Mouse (Mus musculus) gastrocnemius, adult 2 months (tissue): ENCODE measurements around the gene Slc35f4. TPM values are rescaled to one million over a fixed set of nuclear protein-coding genes. Genes with fewer than 3 reads are reported as not detected.

Experiments used
- DNase-seq: peaks from one replicate; pipeline ENCODE4 v3.0.0; 2022
- H3K27ac ChIP-seq: fragments of 200-600 bp; 2 replicates; pipeline ENCODE4 v1.8.1; 2022; ENCODE audit warnings: mild to moderate bottlenecking
- H3K4me3 ChIP-seq: fragments of 200-600 bp; 2 replicates; pipeline ENCODE4 v1.8.1; 2022; ENCODE audit warnings: mild to moderate bottlenecking, moderate library complexity
- CTCF ChIP-seq: fragments of 200-600 bp; IDR thresholded peaks from 2 replicates; pipeline ENCODE4 v1.8.1; 2022; ENCODE audit warnings: antibody characterized with exemption, mild to moderate bottlenecking, moderate library complexity
- intact Hi-C: fragments of 180-260 bp; cut with DNase I; formaldehyde crosslinking; loops from one replicate; pipeline ENCODE4 v1.15.1; 2025
- total RNA-seq, 2 experiments: library from RNA; stranded (reverse); gene quantifications; 2 replicates each; pipeline ENCODE4 v1.2.3; 2021

Slc35f4 gene
- total RNA-seq, 2 experiments from 2014 or later: not detected

- no peak for DNase-seq
- Histone ChIP-seq H3K4me3 (no peak overlapping the region), H3K27ac (no peak overlapping the region)
- TF ChIP-seq CTCF: no peak
- intact Hi-C loops: no loop called here
Measured at GRCm38 (mm10) chr14:49454283-49454914, 71.4 kb downstream of the Slc35f4 start.

GRCm38 (mm10) chr14:49453782-49454181, 72.1 kb downstream of the Slc35f4 start:
- no peak for TF ChIP-seq CTCF
- no peak for DNase-seq
- intact Hi-C loops: no loop called here
- no peak overlapping the region for H3K4me3 ChIP-seq
- no peak overlapping the region for H3K27ac ChIP-seq

GRCm38 (mm10) chr14:49447669-49448068, 78.2 kb downstream of the Slc35f4 start:
- DNase-seq: no peak
- TF ChIP-seq CTCF: no peak
- intact Hi-C loops: no loop called here
- H3K27ac ChIP-seq: no peak overlapping the region
- no peak overlapping the region for H3K4me3 ChIP-seq

GRCm38 (mm10) chr14:49446461-49446860, 79.4 kb downstream of the Slc35f4 start:
- intact Hi-C loops: no loop called here
- DNase-seq: no peak

GRCm38 (mm10) chr14:49436811-49437210, 89.0 kb downstream of the Slc35f4 start:
- DNase-seq: no peak
- intact Hi-C loops: no loop called here
- Histone ChIP-seq H3K27ac (no peak overlapping the region), H3K4me3 (no peak overlapping the region)
- TF ChIP-seq CTCF: no peak

More at GRCm38 (mm10) chr14:49446461-49446860, 79.4 kb downstream of the Slc35f4 start:
- no peak overlapping the region for H3K4me3 ChIP-seq
- TF ChIP-seq CTCF: no peak
- H3K27ac ChIP-seq: no peak overlapping the region

- DNase-seq: no peak
- intact Hi-C loops: no loop called here
- TF ChIP-seq CTCF: no peak
- Histone ChIP-seq H3K4me3 (no peak overlapping the region), H3K27ac (no peak overlapping the region)
Measured at GRCm38 (mm10) chr14:49431821-49432220, 94.0 kb downstream of the Slc35f4 start.

GRCm38 (mm10) chr14:49392482-49392881, 133.4 kb downstream of the Slc35f4 start:
- intact Hi-C loops: no loop called here
- Histone ChIP-seq H3K27ac (no peak overlapping the region), H3K4me3 (no peak overlapping the region)
- DNase-seq: no peak
- TF ChIP-seq CTCF: peak; percentile 27; the same call in 1 of the 2 replicates

- Histone ChIP-seq H3K4me3 (no peak overlapping the region), H3K27ac (no peak overlapping the region)
- no peak for TF ChIP-seq CTCF
- intact Hi-C loops: no loop called here
- DNase-seq: no peak
Measured at GRCm38 (mm10) chr14:49362161-49362560, 163.7 kb downstream of the Slc35f4 start.

GRCm38 (mm10) chr14:49355561-49355960, 170.3 kb downstream of the Slc35f4 start:
- Histone ChIP-seq H3K27ac (no peak overlapping the region), H3K4me3 (no peak overlapping the region)
- TF ChIP-seq CTCF: no peak
- no peak for DNase-seq
- intact Hi-C loops: no loop called here

GRCm38 (mm10) chr14:49348897-49349250, 177.0 kb downstream of the Slc35f4 start:
- intact Hi-C loops: no loop called here
- peak; percentile 53 for TF ChIP-seq CTCF
- DNase-seq: peak; percentile 23

GRCm38 (mm10) chr14:49348164-49348896, 177.5 kb downstream of the Slc35f4 start:
- intact Hi-C loops: no loop called here
- no peak for TF ChIP-seq CTCF
- no peak for DNase-seq
- H3K4me3 ChIP-seq: no peak overlapping the region
- no peak overlapping the region for H3K27ac ChIP-seq

More at GRCm38 (mm10) chr14:49348897-49349250, 177.0 kb downstream of the Slc35f4 start:
- no peak overlapping the region for H3K27ac ChIP-seq
- H3K4me3 ChIP-seq: no peak overlapping the region

- Histone ChIP-seq H3K4me3 (no peak overlapping the region), H3K27ac (no peak overlapping the region)
- DNase-seq: no peak
- intact Hi-C loops: no loop called here
- TF ChIP-seq CTCF: no peak
Measured at GRCm38 (mm10) chr14:49345835-49346234, 180.0 kb downstream of the Slc35f4 start.

GRCm38 (mm10) chr14:49337011-49337410, 188.8 kb downstream of the Slc35f4 start:
- intact Hi-C loops: no loop called here
- TF ChIP-seq CTCF: no peak
- DNase-seq: no peak
- H3K27ac ChIP-seq: no peak overlapping the region
- H3K4me3 ChIP-seq: no peak overlapping the region

- TF ChIP-seq CTCF: no peak
- Histone ChIP-seq H3K27ac (no peak overlapping the region), H3K4me3 (no peak overlapping the region)
- no peak for DNase-seq
- intact Hi-C loops: no loop called here
Measured at GRCm38 (mm10) chr14:49333841-49334240, 192.0 kb downstream of the Slc35f4 start.
